ENCODE assay signal across 25 mouse cellular contexts in genomic region chr10:78765570-78765969, GRCm38 (mm10). TPM values are rescaled to one million over a fixed set of nuclear protein-coding genes. Genes with fewer than 3 reads are reported as not detected.
DNase-seq lines count a peak whose midpoint lies in the region; ATAC-seq and TF ChIP-seq lines count a peak whose summit lies in the region.
"Had no signal": no experiment of that assay in that cellular context is flagged by ENCODE, and none has a peak within 500 bp of the region (broad histone marks: within the 10 kb centered on the region; RNA-seq: fewer than 3 reads in every experiment).

No protein-coding gene starts in this region.

- intact Hi-C loops in heart, postnatal 25 days (cut with DNase I) = no loop called here

- ATAC-seq in lung, embryonic 14.5 days (ENCODE audit: insufficient read depth) = peak; percentile 77; the same call in 1 of the 2 replicates
- ATAC-seq in lung, embryonic 16.5 days (ENCODE audit: low read depth) = 0 out of 2 replicates have a peak, but pooled peaks have one; percentile 34
- ATAC-seq: activated CD4-positive, CD25-positive, alpha-beta regulatory T cell, adult 4 months; CD4-positive, CD25-positive, alpha-beta regulatory T cell, adult 4 months; Patski had no signal

- no peaks in the 10 kb centered on the region; the same call in 1 of the 2 replicates for H3K9me3 ChIP-seq in lung, embryonic 14.5 days (ENCODE audit: low read depth, low read length)
- no peaks in the 10 kb centered on the region for H3K9me3 ChIP-seq in lung, embryonic 16.5 days (ENCODE audit: control insufficient read depth, low read length)
- H3K9me3 ChIP-seq: G1E had no signal

- no peak overlapping the region for H3K4me2 ChIP-seq in lung, embryonic 14.5 days
- H3K4me2 ChIP-seq in lung, embryonic 16.5 days (ENCODE audit: low read depth, low read length) = no peak overlapping the region

- no peak overlapping the region for H3K4me3 ChIP-seq in lung, embryonic 14.5 days (ENCODE audit: low read depth, low read length)
- no peak overlapping the region for H3K4me3 ChIP-seq in lung, embryonic 16.5 days (ENCODE audit: low read length)

- no peaks in the 10 kb centered on the region for H3K27me3 ChIP-seq in lung, embryonic 14.5 days (ENCODE audit: insufficient read depth, low read length)
- no peaks in the 10 kb centered on the region for H3K27me3 ChIP-seq in lung, embryonic 16.5 days (ENCODE audit: control insufficient read depth, insufficient read depth, low read depth, low read length)
- H3K27me3 ChIP-seq: Patski had no signal

- H3K9ac ChIP-seq in lung, embryonic 14.5 days = no peak overlapping the region
- H3K9ac ChIP-seq in lung, embryonic 16.5 days (ENCODE audit: low read length) = no peak overlapping the region

- WGBS in lung, embryonic 14.5 days = 40% methylated on average over 1 of the region's 1 CpGs
- WGBS in lung, embryonic 16.5 days = 38% methylated on average over 1 of the region's 1 CpGs

- H3K4me1 ChIP-seq in lung, embryonic 14.5 days (ENCODE audit: insufficient read depth) = no peaks in the 10 kb centered on the region
- no peaks in the 10 kb centered on the region for H3K4me1 ChIP-seq in lung, embryonic 16.5 days (replicated peaks; ENCODE audit: control insufficient read depth, insufficient read depth, low read length)

- no peaks in the 10 kb centered on the region for H3K36me3 ChIP-seq in lung, embryonic 14.5 days (ENCODE audit: insufficient read depth)
- H3K36me3 ChIP-seq in lung, embryonic 16.5 days (ENCODE audit: control insufficient read depth, insufficient read depth, low read length) = no peaks in the 10 kb centered on the region
- H3K36me3 ChIP-seq: G1E had no signal

- no peak overlapping the region for H3K27ac ChIP-seq in lung, embryonic 14.5 days (ENCODE audit: low read depth)
- H3K27ac ChIP-seq in lung, embryonic 16.5 days (ENCODE audit: low read length) = no peak overlapping the region

- DNase-seq in heart, adult 11 months = peak; percentile 46
- no peak for DNase-seq in heart, postnatal 25 days (ENCODE audit: low spot score)
- peak; percentile 70 for DNase-seq in lung, embryonic 14.5 days
- no peak for DNase-seq in lung, postnatal 25 days (ENCODE audit: low spot score)
- DNase-seq in lung, postnatal 4 days = no peak
- DNase-seq: adrenal gland, adult 2 months; adrenal gland, adult 8-10 months; adrenal gland, postnatal 10 days; adrenal gland, postnatal 14 days; adrenal gland, postnatal 25 days; adrenal gland, postnatal 36 days; B cell, adult 2 months; cerebellum, adult 11 months; cerebellum, adult 11-12 months; cerebellum, adult 18-20 months had no signal

- no peak for TF ChIP-seq CTCF in lung, embryonic 14.5 days (IDR thresholded peaks at IDR 0.05; ENCODE audit: low read depth)

RNA-seq across cellular contexts. Expression of gene Ccdc105, which starts 12.7 kb away (rescaled TPM):
- not detected for total RNA-seq in heart, postnatal 25 days (2021)
- polyA plus RNA-seq in lung, embryonic 14.5 days (2014; fragmentation: Nextera tagmentation; extraction: Ambion mirVana) = 0.18 and 0.21 TPM in 2 replicates
- 0.16 TPM in 2 replicates for polyA plus RNA-seq in lung, embryonic 16.5 days (2015; fragmentation: Nextera tagmentation; extraction: Ambion mirVana)
- total RNA-seq: adrenal gland, adult 18-20 months; adrenal gland, adult 2 months; adrenal gland, adult 8-10 months; adrenal gland, postnatal 10 days; adrenal gland, postnatal 14 days; adrenal gland, postnatal 25 days; adrenal gland, postnatal 36 days; adrenal gland, postnatal 4 days; CH12.LX; G1E; MEL had no signal
- polyA plus RNA-seq: activated CD4-positive, CD25-positive, alpha-beta regulatory T cell, adult 4 months; C2C12; CD4-positive, CD25-positive, alpha-beta regulatory T cell, adult 4 months; G1E; Patski had no signal

RNA-seq across cellular contexts. Expression of gene Slc1a6, which starts 14.7 kb away (rescaled TPM):
- not detected for total RNA-seq in heart, postnatal 25 days (2021)
- polyA plus RNA-seq in lung, embryonic 14.5 days (2014; fragmentation: Nextera tagmentation; extraction: Ambion mirVana) = 0.77 and 1.1 TPM in 2 replicates
- 0.63 and 0.83 TPM in 2 replicates for polyA plus RNA-seq in lung, embryonic 16.5 days (2015; fragmentation: Nextera tagmentation; extraction: Ambion mirVana)
- total RNA-seq: adrenal gland, adult 18-20 months; adrenal gland, postnatal 36 days; MEL had no signal
- polyA plus RNA-seq: activated CD4-positive, CD25-positive, alpha-beta regulatory T cell, adult 4 months; C2C12; CD4-positive, CD25-positive, alpha-beta regulatory T cell, adult 4 months; G1E had no signal

RNA-seq across cellular contexts. Expression of gene Casp14, which starts 47.5 kb away (rescaled TPM):
- total RNA-seq in heart, postnatal 25 days (2021) = not detected
- not detected in 2 replicates for polyA plus RNA-seq in lung, embryonic 14.5 days (2014; fragmentation: Nextera tagmentation; extraction: Ambion mirVana)
- 0.21 TPM in 1 of 2 replicates, not detected in the other for polyA plus RNA-seq in lung, embryonic 16.5 days (2015; fragmentation: Nextera tagmentation; extraction: Ambion mirVana)
- total RNA-seq: adrenal gland, adult 18-20 months; adrenal gland, adult 2 months; adrenal gland, adult 8-10 months; adrenal gland, postnatal 10 days; adrenal gland, postnatal 14 days; adrenal gland, postnatal 25 days; adrenal gland, postnatal 36 days; adrenal gland, postnatal 4 days; CH12.LX; G1E; MEL had no signal
- polyA plus RNA-seq: activated CD4-positive, CD25-positive, alpha-beta regulatory T cell, adult 4 months; adrenal gland, adult 2 months; C2C12; CD4-positive, CD25-positive, alpha-beta regulatory T cell, adult 4 months; G1E had no signal

Comparison
In these comparisons a context has a peak if more than half of its experiments do, and no peak if none do; other contexts are left out.
1. DNase-seq: peak in heart, adult 11 months (single experiment) and lung, embryonic 14.5 days (single experiment); none in heart, postnatal 25 days (single experiment), lung, postnatal 25 days (single experiment) and lung, postnatal 4 days (0 of 2).